Mouse (Mus musculus) thymus, postnatal 0 days (tissue): ENCODE measurements around the gene Ptpa. TPM values are rescaled to one million over a fixed set of nuclear protein-coding genes. Genes with fewer than 3 reads are reported as not detected.

Experiments used
- DNase-seq: peaks from one replicate; pipeline ENCODE4 v3.0.0-alpha.2; 2015; ENCODE audit warnings: low spot score
- polyA plus RNA-seq: library from polyadenylated mRNA; unstranded; fragments of >200 nt; fragmentation: Nextera tagmentation; extraction: Ambion mirVana; gene quantifications from 2 replicates; pipeline ENCODE4 v1.2.1, GENCODE M21; 2015

The Ptpa gene
- polyA plus RNA-seq, 1 experiment from 2014 or later = 128 TPM

DNA sequence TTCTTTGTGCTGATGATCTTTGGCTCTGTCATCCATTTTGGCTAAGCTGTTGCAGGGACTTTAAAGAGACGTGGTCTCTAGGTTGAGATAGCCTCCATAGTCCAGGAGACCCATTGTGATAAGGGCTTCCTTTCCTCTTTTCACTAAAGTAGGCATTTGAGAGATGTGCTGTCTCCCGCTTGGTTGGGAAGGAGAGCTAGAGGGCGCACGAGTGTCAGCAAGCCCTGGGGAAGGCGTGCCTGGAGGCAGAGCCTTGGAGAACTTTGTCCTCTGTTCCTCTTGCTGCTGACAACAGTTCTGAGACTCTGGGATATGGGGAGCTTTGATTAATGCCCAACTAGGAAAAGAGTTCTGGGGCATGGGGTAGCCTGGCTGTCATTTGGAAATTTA, 20.3 kb downstream of the Ptpa start:
- DNase-seq = no peak

DNA sequence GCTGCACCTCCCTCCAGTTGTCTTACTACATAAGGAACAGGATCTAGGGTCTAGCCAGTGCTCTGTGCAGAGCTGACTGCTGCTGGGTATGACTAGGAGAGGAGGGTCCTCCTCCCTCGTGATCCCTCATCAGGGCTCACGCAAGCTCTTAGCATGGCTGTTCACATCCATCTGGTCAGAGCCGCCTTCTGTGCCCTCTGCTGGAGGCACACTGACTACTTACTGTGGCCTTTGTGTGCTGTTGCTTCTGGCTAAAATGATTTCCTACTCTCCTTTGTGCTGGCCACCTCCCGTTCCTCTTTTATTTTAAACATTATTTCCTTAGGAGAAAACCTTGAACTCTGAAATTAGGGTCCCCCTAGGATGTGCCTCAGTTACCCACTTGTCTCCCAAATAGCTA, 21.0 kb downstream of the Ptpa start:
- DNase-seq = no peak

DNA sequence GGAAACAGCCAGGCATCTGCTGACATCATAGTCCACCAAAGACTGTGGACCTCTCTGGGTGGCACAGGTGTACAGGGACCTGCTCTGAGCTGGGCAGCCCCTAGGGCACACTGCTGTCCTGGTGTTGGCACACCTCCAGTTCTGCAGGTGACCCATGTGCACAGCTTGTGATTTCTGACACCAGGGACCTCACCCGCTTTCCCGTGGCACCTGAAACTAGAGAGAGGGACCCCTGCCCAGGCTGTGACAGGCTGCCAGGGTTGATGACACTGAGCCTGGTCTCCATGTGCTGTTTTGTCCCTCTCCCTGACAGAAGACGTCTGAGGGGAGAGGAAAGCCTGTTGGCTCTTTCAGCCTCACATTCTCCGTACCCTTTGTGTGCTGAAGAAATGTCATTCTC, 22.0 kb downstream of the Ptpa start:
- no peak for DNase-seq

DNA sequence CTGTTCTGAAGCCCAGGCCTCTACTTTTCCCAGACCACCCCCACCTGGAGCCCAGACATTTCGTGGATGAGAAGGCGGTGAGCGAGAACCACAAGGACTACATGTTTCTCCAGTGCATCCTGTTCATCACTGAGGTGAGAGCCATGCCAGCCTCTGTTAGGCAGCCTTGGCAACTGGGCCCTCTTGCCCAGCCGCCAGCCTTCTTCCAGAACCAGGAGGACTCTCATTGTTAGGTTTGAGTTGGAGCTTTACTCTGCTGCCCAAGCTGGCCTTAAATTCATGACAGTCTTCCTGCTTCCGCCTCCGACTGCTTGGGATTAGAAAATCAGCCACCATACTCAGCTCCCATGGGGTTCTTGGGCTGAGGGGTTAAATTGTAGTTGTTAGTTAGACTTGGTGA, 23.8 kb downstream of the Ptpa start:
- no peak for DNase-seq

DNA sequence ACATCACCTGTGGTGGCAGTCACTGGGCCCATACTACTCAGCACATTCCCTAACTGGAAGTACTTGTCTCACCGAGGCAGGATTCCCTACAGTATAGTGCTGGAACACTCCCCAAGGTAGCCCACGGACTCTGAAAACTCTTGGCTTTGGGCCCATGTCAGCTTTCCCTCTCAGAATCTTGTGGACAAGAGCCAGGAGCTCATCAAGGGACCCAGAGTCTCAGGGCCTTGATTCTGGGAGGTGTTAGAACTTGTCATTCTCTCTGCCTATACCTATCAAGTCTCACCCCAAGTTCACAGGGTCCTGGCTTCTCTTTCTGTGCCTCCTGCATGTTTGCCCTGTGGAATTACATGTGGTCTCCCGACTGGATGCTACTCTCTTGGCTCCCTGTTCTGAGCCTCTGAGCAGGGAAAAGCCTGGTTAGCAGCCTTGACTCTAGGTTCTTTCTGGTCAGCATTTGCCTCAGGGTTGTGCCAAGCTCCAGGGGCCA, 24.4 kb downstream of the Ptpa start:
- no peak for DNase-seq

- DNase-seq = peak; percentile 87
Measured at GRCm38 (mm10) chr2:30440701-30441517, 25.1 kb downstream of the Ptpa start.

DNA sequence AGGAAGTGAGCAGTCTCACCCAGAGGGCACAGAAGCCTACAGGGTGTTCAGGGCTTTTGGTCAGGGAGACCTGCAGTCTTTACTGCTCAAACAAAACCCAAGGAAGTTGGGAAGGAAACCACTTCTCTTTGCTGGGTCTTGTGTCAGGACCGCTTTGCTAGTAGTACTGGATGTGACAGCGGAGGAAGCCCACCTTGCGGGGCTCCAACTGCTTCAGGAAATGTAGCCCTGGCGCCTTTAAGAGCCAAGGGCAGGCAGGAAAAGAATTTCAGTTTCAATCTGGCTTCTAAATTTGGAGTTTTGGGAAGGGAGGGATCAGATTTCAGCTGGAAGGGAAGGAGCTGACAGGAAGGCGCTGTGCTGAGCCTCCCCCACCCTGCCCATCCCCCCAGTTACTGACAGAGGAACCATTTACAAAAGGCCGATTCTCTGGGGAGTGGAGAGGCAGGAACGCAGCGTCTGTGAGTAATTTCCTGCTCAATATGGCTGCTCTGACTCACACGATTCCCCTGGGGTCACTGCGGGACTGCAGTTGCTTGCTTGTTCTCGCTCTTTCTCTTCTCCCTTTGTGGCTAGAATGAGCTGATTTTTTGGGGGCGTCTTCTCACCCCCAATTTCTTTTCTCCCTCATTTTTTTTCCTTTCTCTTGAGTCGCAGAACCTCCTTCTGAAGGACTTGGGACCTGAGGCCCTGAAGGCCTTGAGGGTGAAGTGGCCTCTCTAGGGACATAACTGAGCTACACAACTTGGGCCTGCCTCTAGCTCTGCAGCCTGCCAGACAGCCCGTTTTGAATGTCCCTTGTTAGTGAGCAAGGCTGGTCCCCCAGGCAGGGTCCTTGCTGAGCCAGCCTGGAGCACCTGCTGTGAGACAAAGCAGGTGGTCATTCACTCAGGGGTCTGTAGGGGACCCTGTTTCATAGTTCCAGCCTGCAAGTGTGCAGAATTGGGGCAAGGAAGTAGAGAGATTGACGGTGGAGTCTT, 26.0 kb downstream of the Ptpa start:
- DNase-seq = peak; percentile 68

GRCm38 (mm10) chr2:30442498-30442890, 26.7 kb downstream of the Ptpa start:
- DNase-seq = no peak

GRCm38 (mm10) chr2:30443281-30443680, 27.4 kb downstream of the Ptpa start:
- no peak for DNase-seq

- no peak for DNase-seq
Measured at GRCm38 (mm10) chr2:30444006-30444405, 28.2 kb downstream of the Ptpa start.

GRCm38 (mm10) chr2:30444450-30444849, 28.6 kb downstream of the Ptpa start:
- no peak for DNase-seq

- DNase-seq = no peak
Measured at GRCm38 (mm10) chr2:30445312-30445711, 29.5 kb downstream of the Ptpa start.

GRCm38 (mm10) chr2:30446891-30447826, 31.3 kb downstream of the Ptpa start:
- DNase-seq = no peak

GRCm38 (mm10) chr2:30448371-30448770, 32.5 kb downstream of the Ptpa start:
- DNase-seq = no peak

DNA sequence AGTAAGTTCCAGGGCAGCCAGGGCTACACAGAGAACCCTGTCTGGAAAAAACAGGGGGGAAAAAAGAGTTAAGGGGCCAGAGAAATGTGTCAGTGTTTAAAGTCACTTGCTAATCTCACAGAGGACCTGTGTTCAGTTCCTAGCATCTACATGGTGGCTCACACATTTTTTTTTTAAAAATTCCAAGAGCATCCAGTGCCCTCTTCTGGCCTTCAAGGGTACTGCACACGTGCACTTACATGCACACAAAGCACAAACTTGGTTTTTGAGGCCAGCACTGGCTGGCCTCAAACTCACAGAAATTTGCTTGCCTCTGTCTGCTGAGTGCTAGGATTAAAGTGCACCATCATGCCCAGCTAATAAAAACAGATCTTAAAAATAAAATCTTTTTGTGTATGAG, 34.7 kb downstream of the Ptpa start:
- no peak for DNase-seq

DNA sequence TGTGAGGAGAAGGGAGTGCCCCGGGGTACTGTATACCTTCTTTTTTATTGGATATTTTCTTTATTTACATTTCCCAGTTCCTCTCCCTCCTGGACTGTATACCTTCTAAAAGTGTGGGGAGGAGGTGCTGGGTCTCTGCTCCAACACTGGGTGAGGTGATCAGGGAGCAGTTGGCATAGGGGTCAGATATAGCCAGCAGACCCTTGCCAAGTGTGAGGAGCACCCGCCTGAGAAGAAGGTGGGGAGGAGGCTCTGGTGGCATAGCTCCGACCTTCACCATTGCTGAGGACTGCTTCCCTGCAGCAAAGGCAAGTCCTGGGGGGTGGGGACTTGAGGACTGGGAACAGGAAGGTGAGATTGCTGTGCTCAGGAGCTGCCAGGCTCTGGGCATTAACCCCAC, 35.7 kb downstream of the Ptpa start:
- DNase-seq = no peak

- no peak for DNase-seq
Measured at GRCm38 (mm10) chr2:30453570-30453969, 37.7 kb downstream of the Ptpa start.

DNA sequence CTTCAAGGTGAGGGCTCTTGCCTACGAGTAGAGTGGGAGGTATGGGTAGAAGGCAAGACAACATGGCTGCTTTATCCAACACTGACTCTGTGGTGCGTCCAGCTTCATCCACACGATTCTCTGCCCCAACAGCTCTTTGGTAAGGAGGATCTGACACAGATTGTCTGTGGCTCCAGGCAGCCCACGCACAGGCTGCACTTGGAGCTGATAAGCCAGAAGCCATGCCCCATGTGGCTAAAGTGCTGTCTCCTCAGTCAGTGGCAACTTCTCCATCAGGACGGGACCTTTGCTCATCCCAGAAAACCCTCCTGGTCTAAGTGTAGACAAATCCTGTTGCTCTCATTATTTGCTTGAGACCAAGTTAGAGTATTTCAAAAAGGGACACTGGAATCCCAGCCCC, 38.7 kb downstream of the Ptpa start:
- DNase-seq = no peak

DNA sequence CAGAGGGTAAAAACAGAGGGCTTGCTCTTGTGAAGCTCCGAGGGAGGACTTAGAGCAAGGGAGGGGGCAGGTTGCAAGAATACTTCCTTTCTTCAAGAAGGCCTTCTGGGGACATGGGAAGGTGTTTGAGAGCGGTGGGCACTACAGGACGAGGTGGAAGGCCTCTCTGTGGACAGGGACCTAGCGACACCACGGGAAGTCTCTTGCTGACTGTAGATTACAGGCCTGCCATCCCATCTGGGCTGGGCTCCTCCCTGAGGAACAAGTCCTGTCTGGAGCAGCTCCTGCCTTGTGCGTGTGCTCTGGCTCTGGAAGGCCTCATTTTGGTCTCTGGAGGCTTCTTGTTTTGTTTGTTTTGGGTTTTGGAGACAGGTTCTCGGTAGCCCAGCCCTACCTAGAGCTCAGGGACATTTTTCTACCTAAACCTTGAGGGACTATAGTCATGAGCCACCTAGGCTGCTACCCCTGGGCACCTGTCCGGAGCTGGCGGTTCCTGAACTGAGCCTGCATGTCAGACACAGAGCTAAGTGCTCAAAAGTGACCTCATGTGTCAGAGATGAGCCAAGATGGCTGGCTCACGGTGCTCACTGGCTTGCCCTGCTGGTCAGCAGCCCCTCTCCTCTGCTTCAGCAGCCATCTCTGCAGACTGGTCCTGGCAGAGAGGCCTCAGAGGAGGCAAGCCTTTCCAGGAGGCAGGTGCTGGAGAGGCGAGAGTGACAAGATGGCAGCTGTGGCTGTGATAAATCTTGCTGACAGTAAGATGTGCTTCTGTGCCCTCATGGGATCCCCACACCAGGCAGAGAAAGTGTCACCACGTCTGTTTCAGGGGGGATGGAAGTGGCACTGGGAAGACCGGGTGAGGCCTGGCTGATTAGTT, 40.5 kb downstream of the Ptpa start:
- DNase-seq = no peak

GRCm38 (mm10) chr2:30458349-30458748, 42.5 kb downstream of the Ptpa start:
- DNase-seq = no peak
